Mouse (Mus musculus): ENCODE measurements around the gene Rock2. TPM values are rescaled to one million over a fixed set of nuclear protein-coding genes. Genes with fewer than 3 reads are reported as not detected.

The Rock2 gene
- polyA plus RNA-seq, 1 experiment from 2014 or later: 14.4 TPM

DNA sequence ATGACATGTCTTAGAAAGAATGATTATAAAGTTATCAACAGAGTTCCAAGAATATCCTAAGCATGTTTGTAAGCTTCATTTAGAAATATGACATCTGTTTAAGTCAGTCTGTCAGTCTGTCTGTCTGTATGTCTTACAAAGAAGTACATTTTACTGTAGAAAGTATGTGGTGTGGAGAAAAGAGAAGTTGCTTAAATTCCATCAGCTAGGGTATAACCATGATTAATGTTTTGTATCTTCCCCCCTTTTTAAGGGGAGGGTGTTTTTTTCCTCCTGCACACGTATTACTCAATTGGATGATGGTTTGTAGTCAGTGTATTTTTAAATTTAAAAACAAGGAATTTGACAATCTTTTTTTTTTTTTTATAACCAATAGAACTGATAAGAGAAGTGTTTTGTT is 39.7 kb downstream of the Rock2 start:
- Histone ChIP-seq H3K27ac (ENCODE audit: low read depth, low read length) (no peak overlapping the region), H3K9ac (ENCODE audit: low read depth, low read length) (no peak overlapping the region), H3K4me3 (ENCODE audit: low read depth, low read length) (no peak overlapping the region), H3K36me3 (ENCODE audit: control insufficient read depth, insufficient read depth, low read length) (peaks cover 4% of the 10 kb centered on the region; the same call in 1 of the 2 replicates), H3K9me3 (ENCODE audit: control insufficient read depth, low read length) (no peaks in the 10 kb centered on the region), H3K27me3 (replicated peaks; ENCODE audit: control insufficient read depth, insufficient read depth, low read length) (no peaks in the 10 kb centered on the region), H3K4me2 (no peak overlapping the region), H3K4me1 (replicated peaks; ENCODE audit: control insufficient read depth, insufficient read depth, low read length) (no peaks in the 10 kb centered on the region)
- no peak for ATAC-seq (replicated peaks; ENCODE audit: low FRiP score)
- no peak for DNase-seq (ENCODE audit: low spot score)
- WGBS: 86% methylated on average over 1 of the region's 1 CpGs

DNA sequence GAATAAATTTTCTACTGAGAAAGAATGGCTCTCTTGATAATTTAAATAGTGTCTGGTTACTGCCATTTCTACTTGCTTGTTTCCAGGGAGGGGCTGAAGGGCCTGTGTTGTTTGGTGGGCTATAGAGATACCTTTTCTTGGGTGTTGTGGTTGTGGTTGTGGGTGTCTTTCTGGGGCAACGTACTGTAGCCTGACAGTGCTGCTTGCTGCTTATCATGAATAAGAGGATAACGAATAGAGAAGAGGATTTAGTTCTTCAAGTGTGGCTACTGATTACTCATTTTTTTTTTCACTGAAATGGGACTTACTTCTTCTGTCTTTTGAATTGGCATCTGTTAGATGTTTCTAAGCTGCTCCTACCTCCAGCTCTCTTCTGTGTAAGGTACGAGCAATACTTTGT is 47.3 kb downstream of the Rock2 start:
- H3K4me1 ChIP-seq (replicated peaks; ENCODE audit: control insufficient read depth, insufficient read depth, low read length): no peaks in the 10 kb centered on the region
- no peak for ATAC-seq (replicated peaks; ENCODE audit: low FRiP score)
- H3K9me3 ChIP-seq (ENCODE audit: control insufficient read depth, low read length): no peaks in the 10 kb centered on the region
- no peak overlapping the region for H3K27ac ChIP-seq (ENCODE audit: low read depth, low read length)
- WGBS: 62% methylated on average over 3 of the region's 3 CpGs
- peaks cover 5% of the 10 kb centered on the region for H3K36me3 ChIP-seq (ENCODE audit: control insufficient read depth, insufficient read depth, low read length)
- no peaks in the 10 kb centered on the region for H3K27me3 ChIP-seq (replicated peaks; ENCODE audit: control insufficient read depth, insufficient read depth, low read length)
- no peak overlapping the region for H3K4me2 ChIP-seq
- no peak for DNase-seq (ENCODE audit: low spot score)
- H3K9ac ChIP-seq (ENCODE audit: low read depth, low read length): no peak overlapping the region
- H3K4me3 ChIP-seq (ENCODE audit: low read depth, low read length): no peak overlapping the region

- no peak overlapping the region for H3K27ac ChIP-seq (ENCODE audit: low read depth, low read length)
- no peak overlapping the region for H3K4me3 ChIP-seq (ENCODE audit: low read depth, low read length)
- ATAC-seq (replicated peaks; ENCODE audit: low FRiP score): no peak
- no peaks in the 10 kb centered on the region for H3K27me3 ChIP-seq (replicated peaks; ENCODE audit: control insufficient read depth, insufficient read depth, low read length)
- H3K4me1 ChIP-seq (replicated peaks; ENCODE audit: control insufficient read depth, insufficient read depth, low read length): no peaks in the 10 kb centered on the region
- no peak for DNase-seq (ENCODE audit: low spot score)
- no peaks in the 10 kb centered on the region for H3K36me3 ChIP-seq (ENCODE audit: control insufficient read depth, insufficient read depth, low read length)
- no peak overlapping the region for H3K9ac ChIP-seq (ENCODE audit: low read depth, low read length)
- no peak overlapping the region for H3K4me2 ChIP-seq
- no peaks in the 10 kb centered on the region for H3K9me3 ChIP-seq (ENCODE audit: control insufficient read depth, low read length)
- 82% methylated on average over 6 of the region's 6 CpGs for WGBS
These were observed 53.5 kb downstream of the Rock2 start for GRCm38 (mm10) chr12:16948239-16948638.

DNA sequence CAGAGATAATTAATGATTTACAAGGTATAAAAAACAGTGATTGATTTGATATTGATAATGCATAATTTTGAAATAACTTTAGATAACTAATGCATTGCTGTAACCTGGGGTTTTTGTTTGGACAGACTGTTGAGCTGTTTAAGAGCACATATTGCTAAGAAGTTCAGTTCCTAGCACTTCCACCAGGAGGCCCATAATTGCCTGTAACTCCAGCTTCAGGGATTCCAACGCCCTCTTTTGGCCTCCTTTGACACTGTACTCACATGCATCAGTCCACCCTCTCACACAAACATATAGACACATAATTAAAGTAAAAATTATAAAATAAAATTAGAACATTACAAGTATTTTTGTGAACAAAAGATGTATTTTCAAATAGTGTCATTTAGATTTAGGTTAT is 64.2 kb downstream of the Rock2 start:
- WGBS: 67% methylated on average over 1 of the region's 1 CpGs

DNA sequence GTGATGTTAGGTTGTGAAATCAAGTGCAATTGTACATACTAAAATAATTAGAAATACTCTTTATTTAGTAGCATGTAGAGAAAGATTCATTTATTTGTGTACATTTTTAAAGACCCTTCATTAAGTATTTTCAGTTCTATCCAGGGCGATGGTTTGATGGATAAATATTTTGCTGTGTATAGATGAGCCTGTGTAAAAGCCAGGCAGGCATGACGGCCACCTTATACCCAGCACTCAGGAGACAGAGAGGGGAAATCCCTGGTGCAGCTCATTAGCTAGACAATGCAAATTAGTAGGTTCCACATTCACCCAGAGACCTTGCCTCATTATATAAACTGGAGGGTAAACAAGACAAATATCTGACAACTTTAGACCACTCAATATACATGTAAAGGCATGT is 68.7 kb downstream of the Rock2 start:
- H3K36me3 ChIP-seq (ENCODE audit: control insufficient read depth, insufficient read depth, low read length): peaks cover 12% of the 10 kb centered on the region; the same call in 1 of the 2 replicates
- ATAC-seq (replicated peaks; ENCODE audit: low FRiP score): no peak
- no peak for DNase-seq (ENCODE audit: low spot score)
- 91% methylated on average over 2 of the region's 2 CpGs for WGBS
- H3K4me3 ChIP-seq (ENCODE audit: low read depth, low read length): no peak overlapping the region
- no peak overlapping the region for H3K4me2 ChIP-seq
- no peaks in the 10 kb centered on the region for H3K9me3 ChIP-seq (ENCODE audit: control insufficient read depth, low read length)
- no peaks in the 10 kb centered on the region for H3K4me1 ChIP-seq (replicated peaks; ENCODE audit: control insufficient read depth, insufficient read depth, low read length)
- H3K9ac ChIP-seq (ENCODE audit: low read depth, low read length): no peak overlapping the region
- no peaks in the 10 kb centered on the region for H3K27me3 ChIP-seq (replicated peaks; ENCODE audit: control insufficient read depth, insufficient read depth, low read length)
- H3K27ac ChIP-seq (ENCODE audit: low read depth, low read length): no peak overlapping the region

More for the DNA sequence above, 64.2 kb downstream of the Rock2 start:
- Histone ChIP-seq H3K27ac (ENCODE audit: low read depth, low read length) (no peak overlapping the region), H3K4me3 (ENCODE audit: low read depth, low read length) (no peak overlapping the region), H3K4me2 (no peak overlapping the region), H3K4me1 (replicated peaks; ENCODE audit: control insufficient read depth, insufficient read depth, low read length) (no peaks in the 10 kb centered on the region), H3K36me3 (ENCODE audit: control insufficient read depth, insufficient read depth, low read length) (peaks cover 19% of the 10 kb centered on the region; the same call in 1 of the 2 replicates), H3K27me3 (replicated peaks; ENCODE audit: control insufficient read depth, insufficient read depth, low read length) (no peaks in the 10 kb centered on the region), H3K9me3 (ENCODE audit: control insufficient read depth, low read length) (no peaks in the 10 kb centered on the region), H3K9ac (ENCODE audit: low read depth, low read length) (no peak overlapping the region)
- no peak for ATAC-seq (replicated peaks; ENCODE audit: low FRiP score)
- no peak for DNase-seq (ENCODE audit: low spot score)

DNA sequence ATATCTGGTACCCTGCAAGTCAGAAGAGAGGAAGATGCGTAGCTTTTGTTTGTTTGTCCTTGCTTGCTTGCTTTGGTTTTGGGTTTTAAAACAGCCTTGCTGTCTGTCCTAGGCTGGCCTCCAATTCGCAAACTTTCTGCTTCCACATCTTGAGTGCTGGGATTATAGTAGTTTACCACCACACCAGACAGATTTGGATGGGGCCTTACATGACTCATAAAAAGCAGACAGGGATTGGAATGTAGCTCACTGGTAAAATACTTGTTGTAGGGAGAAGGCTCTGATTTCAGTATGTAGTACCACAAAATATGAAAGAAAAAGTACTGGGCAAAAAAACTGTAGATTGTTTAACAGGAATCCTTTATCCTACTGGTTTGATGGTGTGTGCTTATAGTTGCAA is 72.1 kb downstream of the Rock2 start:
- no peak overlapping the region for H3K4me3 ChIP-seq (ENCODE audit: low read depth, low read length)
- no peak overlapping the region for H3K27ac ChIP-seq (ENCODE audit: low read depth, low read length)
- no peaks in the 10 kb centered on the region for H3K4me1 ChIP-seq (replicated peaks; ENCODE audit: control insufficient read depth, insufficient read depth, low read length)
- peaks cover 4% of the 10 kb centered on the region for H3K36me3 ChIP-seq (ENCODE audit: control insufficient read depth, insufficient read depth, low read length)
- no peak overlapping the region for H3K9ac ChIP-seq (ENCODE audit: low read depth, low read length)
- ATAC-seq (replicated peaks; ENCODE audit: low FRiP score) (no peak), DNase-seq (ENCODE audit: low spot score) (no peak)
- no peaks in the 10 kb centered on the region for H3K27me3 ChIP-seq (replicated peaks; ENCODE audit: control insufficient read depth, insufficient read depth, low read length)
- H3K9me3 ChIP-seq (ENCODE audit: control insufficient read depth, low read length): no peaks in the 10 kb centered on the region
- no peak overlapping the region for H3K4me2 ChIP-seq
- 91% methylated on average over 2 of the region's 2 CpGs for WGBS

DNA sequence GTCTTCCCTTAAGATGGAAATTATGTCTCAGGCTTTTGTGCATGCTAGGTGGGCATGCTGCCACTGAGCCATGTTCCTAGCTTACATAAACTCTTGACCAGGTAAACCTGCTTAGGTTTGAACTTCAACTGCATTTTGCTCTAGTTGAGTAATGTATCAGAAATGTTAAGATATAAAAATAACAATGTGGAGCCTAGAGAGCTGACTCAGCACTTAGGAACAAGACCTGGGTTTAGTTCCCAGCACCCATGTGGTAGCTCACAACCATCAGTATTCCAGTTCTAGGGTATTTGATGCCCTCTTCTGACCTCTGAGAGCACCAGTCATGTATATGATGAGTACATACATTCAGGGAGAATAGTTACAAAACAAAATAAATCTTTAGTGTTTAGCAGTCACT is 82.4 kb downstream of the Rock2 start:
- ATAC-seq (replicated peaks; ENCODE audit: low FRiP score) (no peak), DNase-seq (ENCODE audit: low spot score) (no peak)
- H3K4me3 ChIP-seq (ENCODE audit: low read depth, low read length): no peak overlapping the region
- peaks cover 23% of the 10 kb centered on the region for H3K36me3 ChIP-seq (ENCODE audit: control insufficient read depth, insufficient read depth, low read length)
- H3K9me3 ChIP-seq (ENCODE audit: control insufficient read depth, low read length): no peaks in the 10 kb centered on the region
- no peak overlapping the region for H3K4me2 ChIP-seq
- no peaks in the 10 kb centered on the region for H3K27me3 ChIP-seq (replicated peaks; ENCODE audit: control insufficient read depth, insufficient read depth, low read length)
- H3K9ac ChIP-seq (ENCODE audit: low read depth, low read length): no peak overlapping the region
- H3K27ac ChIP-seq (ENCODE audit: low read depth, low read length): no peak overlapping the region
- H3K4me1 ChIP-seq (replicated peaks; ENCODE audit: control insufficient read depth, insufficient read depth, low read length): no peaks in the 10 kb centered on the region

DNA sequence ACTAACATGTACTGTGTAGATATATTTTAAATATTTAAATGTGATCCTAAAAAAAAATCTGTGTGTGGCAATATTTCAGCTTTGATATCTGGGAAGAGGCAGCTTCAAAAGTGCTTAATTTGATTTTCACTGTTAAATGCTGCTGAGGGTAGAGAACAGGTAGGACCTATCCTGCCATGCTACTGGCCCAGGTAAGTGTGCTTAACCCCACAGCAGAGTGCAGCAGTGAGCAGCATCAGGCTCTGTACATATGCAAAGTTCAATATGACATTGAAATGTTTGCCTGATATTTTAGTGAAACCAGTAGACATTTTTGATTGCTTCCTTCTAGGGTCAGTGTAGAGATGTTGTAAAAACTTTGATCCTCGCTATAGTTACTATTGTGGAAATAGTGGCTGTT is 91.1 kb downstream of the Rock2 start:
- no peak overlapping the region for H3K27ac ChIP-seq (ENCODE audit: low read depth, low read length)
- H3K4me3 ChIP-seq (ENCODE audit: low read depth, low read length): no peak overlapping the region
- ATAC-seq (replicated peaks; ENCODE audit: low FRiP score) (no peak), DNase-seq (ENCODE audit: low spot score) (no peak)
- H3K4me1 ChIP-seq (replicated peaks; ENCODE audit: control insufficient read depth, insufficient read depth, low read length): no peaks in the 10 kb centered on the region
- 89% methylated on average over 1 of the region's 1 CpGs for WGBS
- no peaks in the 10 kb centered on the region for H3K9me3 ChIP-seq (ENCODE audit: control insufficient read depth, low read length)
- H3K27me3 ChIP-seq (replicated peaks; ENCODE audit: control insufficient read depth, insufficient read depth, low read length): no peaks in the 10 kb centered on the region
- no peak overlapping the region for H3K9ac ChIP-seq (ENCODE audit: low read depth, low read length)
- H3K4me2 ChIP-seq: no peak overlapping the region
- H3K36me3 ChIP-seq (ENCODE audit: control insufficient read depth, insufficient read depth, low read length): peaks cover 7% of the 10 kb centered on the region

- ATAC-seq (replicated peaks; ENCODE audit: low FRiP score) (no peak), DNase-seq (ENCODE audit: low spot score) (no peak)
- H3K4me3 ChIP-seq (ENCODE audit: low read depth, low read length): no peak overlapping the region
- no peak overlapping the region for H3K27ac ChIP-seq (ENCODE audit: low read depth, low read length)
- H3K4me2 ChIP-seq: no peak overlapping the region
- H3K9ac ChIP-seq (ENCODE audit: low read depth, low read length): no peak overlapping the region
- H3K36me3 ChIP-seq (ENCODE audit: control insufficient read depth, insufficient read depth, low read length): no peaks in the 10 kb centered on the region; the same call in 1 of the 2 replicates
- no peaks in the 10 kb centered on the region for H3K9me3 ChIP-seq (ENCODE audit: control insufficient read depth, low read length)
- no peaks in the 10 kb centered on the region for H3K4me1 ChIP-seq (replicated peaks; ENCODE audit: control insufficient read depth, insufficient read depth, low read length)
- 90% methylated on average over 2 of the region's 2 CpGs for WGBS
- H3K27me3 ChIP-seq (replicated peaks; ENCODE audit: control insufficient read depth, insufficient read depth, low read length): no peaks in the 10 kb centered on the region
These were observed 96.7 kb downstream of the Rock2 start for GRCm38 (mm10) chr12:16991376-16991775.

Measured in liver, embryonic 11.5 days (tissue).